Mouse (Mus musculus): Measurements from ENCODE around the gene Uhrf1bp1. TPM values are rescaled to one million over a fixed set of nuclear protein-coding genes. Genes with fewer than 3 reads are reported as not detected.
A peak's percentile ranks its signal among the peaks of the same experiment; 100 is the strongest.

The Uhrf1bp1 gene
- total RNA-seq, 4 experiments from 2014 or later: 15.6 to 19.5 (median 17.7) TPM

GRCm38 (mm10) chr17:27839469-27840252, 16.6 kb upstream of the Uhrf1bp1 start:
- peak; percentile 99 for DNase-seq (ENCODE audit: low spot score)

- no peak for DNase-seq (ENCODE audit: low spot score)
These were observed 7.9 kb upstream of the Uhrf1bp1 start for GRCm38 (mm10) chr17:27848351-27848750.

- DNase-seq (ENCODE audit: low spot score): no peak
These were observed 5.2 kb upstream of the Uhrf1bp1 start for GRCm38 (mm10) chr17:27851076-27851475.

- peak; percentile 34 for DNase-seq (ENCODE audit: low spot score)
These were observed 782 bp downstream of the Uhrf1bp1 start for GRCm38 (mm10) chr17:27856798-27857648.

- no peak for DNase-seq (ENCODE audit: low spot score)
These were observed 1.6 kb downstream of the Uhrf1bp1 start for GRCm38 (mm10) chr17:27857649-27858475.

- DNase-seq (ENCODE audit: low spot score): no peak
These were observed 2.9 kb downstream of the Uhrf1bp1 start for GRCm38 (mm10) chr17:27859131-27859530.

- no peak for DNase-seq (ENCODE audit: low spot score)
These were observed 9.2 kb downstream of the Uhrf1bp1 start for GRCm38 (mm10) chr17:27865461-27865860.

- no peak for DNase-seq (ENCODE audit: low spot score)
These were observed 10.5 kb downstream of the Uhrf1bp1 start for GRCm38 (mm10) chr17:27866737-27867136.

GRCm38 (mm10) chr17:27871851-27872250, 15.6 kb downstream of the Uhrf1bp1 start:
- DNase-seq (ENCODE audit: low spot score): no peak

GRCm38 (mm10) chr17:27873583-27873982, 17.3 kb downstream of the Uhrf1bp1 start:
- no peak for DNase-seq (ENCODE audit: low spot score)

GRCm38 (mm10) chr17:27874510-27874909, 18.3 kb downstream of the Uhrf1bp1 start:
- DNase-seq (ENCODE audit: low spot score): no peak

GRCm38 (mm10) chr17:27881518-27881917, 25.3 kb downstream of the Uhrf1bp1 start:
- DNase-seq (ENCODE audit: low spot score): peak; percentile 4

- no peak for DNase-seq (ENCODE audit: low spot score)
These were observed 26.9 kb downstream of the Uhrf1bp1 start for GRCm38 (mm10) chr17:27883129-27883528.

- DNase-seq (ENCODE audit: low spot score): no peak
These were observed 27.8 kb downstream of the Uhrf1bp1 start for GRCm38 (mm10) chr17:27883994-27884393.

GRCm38 (mm10) chr17:27886499-27887210, 30.4 kb downstream of the Uhrf1bp1 start:
- DNase-seq (ENCODE audit: low spot score): peak; percentile 20

GRCm38 (mm10) chr17:27907512-27908205, 51.4 kb downstream of the Uhrf1bp1 start:
- peak; percentile 94 for DNase-seq (ENCODE audit: low spot score)

- DNase-seq (ENCODE audit: low spot score): peak; percentile 54
These were observed 52.1 kb downstream of the Uhrf1bp1 start for GRCm38 (mm10) chr17:27908206-27908887.

- DNase-seq (ENCODE audit: low spot score): peak; percentile 77
These were observed 52.8 kb downstream of the Uhrf1bp1 start, which contains the start of gene Anks1 for GRCm38 (mm10) chr17:27908888-27909621. TSS of gene Anks1 (plus strand) at chr17:27909306.
